Mouse (Mus musculus) hindbrain, embryonic 14.5 days (tissue): ENCODE data around the gene Mfsd2a. TPM values are rescaled to one million over a fixed set of nuclear protein-coding genes. Genes with fewer than 3 reads are reported as not detected.

Experiments used
- ATAC-seq: fragments of 200-750 bp; cut with Nextera tagmentation; 2 replicates; pipeline ENCODE4 v1.8.0; 2017; ENCODE audit warnings: moderate number of reproducible peaks, mild to moderate bottlenecking, moderate TSS enrichment, moderate library complexity; ENCODE audit not compliant: low FRiP score
- DNase-seq: peaks from one replicate; pipeline ENCODE4 v3.0.0-alpha.2; 2015; ENCODE audit warnings: low spot score
- H3K27ac ChIP-seq: fragments of 300-500 bp; sonication (generic); 2 replicates; pipeline ENCODE4 v1.5.1; 2014; ENCODE audit warnings: mild to moderate bottlenecking, moderate library complexity
- H3K27me3 ChIP-seq: fragments of 300-500 bp; sonication (generic); 2 replicates; pipeline ENCODE4 v1.6.1; 2014; ENCODE audit warnings: mild to moderate bottlenecking, low read length, mixed read lengths; ENCODE audit not compliant: control insufficient read depth, insufficient read depth
- H3K36me3 ChIP-seq: fragments of 300-500 bp; sonication (generic); replicated peaks from 2 replicates; pipeline ENCODE4 v1.6.1; 2014; ENCODE audit not compliant: control insufficient read depth, insufficient read depth
- H3K4me1 ChIP-seq: fragments of 300-500 bp; sonication (generic); replicated peaks from 2 replicates; pipeline ENCODE4 v1.6.1; 2014; ENCODE audit warnings: antibody characterized with exemption, low read length, mixed read lengths; ENCODE audit not compliant: control insufficient read depth, insufficient read depth
- H3K4me2 ChIP-seq: fragments of 300-500 bp; sonication (generic); replicated peaks from 2 replicates; pipeline ENCODE4 v1.6.1; 2014; ENCODE audit warnings: mild to moderate bottlenecking, moderate library complexity
- H3K4me3 ChIP-seq: fragments of 300-500 bp; sonication (generic); replicated peaks from 2 replicates; pipeline ENCODE4 v1.5.1; 2014; ENCODE audit warnings: mild to moderate bottlenecking, low read length
- H3K9ac ChIP-seq: fragments of 300-500 bp; sonication (generic); 2 replicates; pipeline ENCODE4 v1.6.1; 2014
- H3K9me3 ChIP-seq: fragments of 300-500 bp; sonication (generic); 2 replicates; pipeline ENCODE4 v1.6.1; 2016; ENCODE audit warnings: low read length; ENCODE audit not compliant: control insufficient read depth
- WGBS: fragments of 180-500 bp; shearing (Covaris S2); extraction: QIAGEN DNeasy Blood & Tissue Kit; methylation state at CpG from one replicate; pipeline ENCODE4 v1.1.7; 2014; 5-methylcytosine and 5-hydroxymethylcytosine counted together
- polyA plus RNA-seq: library from polyadenylated mRNA; unstranded; fragments of >200 nt; fragmentation: Nextera tagmentation; extraction: Ambion mirVana; gene quantifications from 2 replicates; pipeline ENCODE4 v1.2.1, GENCODE M21; 2014

Gene Mfsd2a
- 27.9 and 28.3 TPM in 2 replicates for polyA plus RNA-seq

GRCm38 (mm10) chr4:122961100-122961567 is at the start of gene Mfsd2a:
TSS of gene Mfsd2a (minus strand) at chr4:122961188.
- peaks cover 20% of the 10 kb centered on the region for H3K4me1 ChIP-seq
- no peaks in the 10 kb centered on the region for H3K9me3 ChIP-seq
- peak; percentile 73 for ATAC-seq
- WGBS, result under 1% methylated on average over 27 of the region's 27 CpGs
- peak within 1 kb of the TSS; percentile 100 for H3K4me2 ChIP-seq
- no peaks in the 10 kb centered on the region for H3K27me3 ChIP-seq
- H3K4me3 ChIP-seq, result peak within 1 kb of the TSS; percentile 68
- peak within 1 kb of the TSS; percentile 65 for H3K9ac ChIP-seq
- no peaks in the 10 kb centered on the region for H3K36me3 ChIP-seq
- peak; percentile 67 for DNase-seq
- peak within 1 kb of the TSS; percentile 12; the same call in 1 of the 2 replicates for H3K27ac ChIP-seq

GRCm38 (mm10) chr4:123005054-123005966 is 44.3 kb upstream of the Mfsd2a start:
- Histone ChIP-seq H3K4me2 (no peak overlapping the region), H3K4me1 (peaks cover 12% of the 10 kb centered on the region), H3K36me3 (peaks cover 28% of the 10 kb centered on the region), H3K4me3 (no peak overlapping the region), H3K27ac (no peak overlapping the region), H3K9ac (no peak overlapping the region), H3K9me3 (no peaks in the 10 kb centered on the region), H3K27me3 (no peaks in the 10 kb centered on the region)
- 49% methylated on average over 15 of the region's 15 CpGs for WGBS
- no peak for DNase-seq
- ATAC-seq, result no peak

GRCm38 (mm10) chr4:123000617-123001342 is 39.8 kb upstream of the Mfsd2a start:
- H3K27me3 ChIP-seq, result no peaks in the 10 kb centered on the region
- peak overlapping the region; percentile 89; the same call in 1 of the 2 replicates for H3K4me3 ChIP-seq
- peak overlapping the region; percentile 73 for H3K4me2 ChIP-seq
- WGBS, result 17% methylated on average over 17 of the region's 17 CpGs
- peaks cover 34% of the 10 kb centered on the region for H3K36me3 ChIP-seq
- DNase-seq (no peak), ATAC-seq (no peak)
- H3K9ac ChIP-seq, result peak overlapping the region; percentile 2; the same call in 1 of the 2 replicates
- H3K9me3 ChIP-seq, result no peaks in the 10 kb centered on the region
- peaks cover 41% of the 10 kb centered on the region for H3K4me1 ChIP-seq
- H3K27ac ChIP-seq, result peak overlapping the region; percentile 16; the same call in 1 of the 2 replicates

GRCm38 (mm10) chr4:123000130-123000529 is 39.1 kb upstream of the Mfsd2a start:
- DNase-seq (no peak), ATAC-seq (no peak)
- H3K36me3 ChIP-seq, result peaks cover 34% of the 10 kb centered on the region
- H3K9me3 ChIP-seq, result no peaks in the 10 kb centered on the region
- WGBS, result 18% methylated on average over 14 of the region's 14 CpGs
- no peaks in the 10 kb centered on the region for H3K27me3 ChIP-seq
- H3K27ac ChIP-seq, result peak overlapping the region; percentile 92
- peak overlapping the region; percentile 89 for H3K4me3 ChIP-seq
- peak overlapping the region; percentile 71 for H3K9ac ChIP-seq
- H3K4me1 ChIP-seq, result peaks cover 42% of the 10 kb centered on the region
- H3K4me2 ChIP-seq, result peak overlapping the region; percentile 73

- no peak for ATAC-seq
- H3K4me2 ChIP-seq, result peak overlapping the region; percentile 73
- H3K27me3 ChIP-seq, result no peaks in the 10 kb centered on the region
- no peaks in the 10 kb centered on the region for H3K9me3 ChIP-seq
- H3K9ac ChIP-seq, result peak overlapping the region; percentile 71
- peaks cover 34% of the 10 kb centered on the region for H3K36me3 ChIP-seq
- 6% methylated on average over 4 of the region's 4 CpGs for whole genome bisulfite sequencing
- peaks cover 45% of the 10 kb centered on the region for H3K4me1 ChIP-seq
- H3K4me3 ChIP-seq, result peak overlapping the region; percentile 89
- peak overlapping the region; percentile 92 for H3K27ac ChIP-seq
- DNase-seq, result peak; percentile 49
These were observed 38.3 kb upstream of the Mfsd2a start for GRCm38 (mm10) chr4:122999263-122999691.

- peaks cover 45% of the 10 kb centered on the region for H3K4me1 ChIP-seq
- peak overlapping the region; percentile 95 for H3K9ac ChIP-seq
- 3% methylated on average over 12 of the region's 12 CpGs for WGBS
These were observed 37.7 kb upstream of the Mfsd2a start for GRCm38 (mm10) chr4:122998537-122999262.

GRCm38 (mm10) chr4:122996618-122997381 is 35.8 kb upstream of the Mfsd2a start:
- Histone ChIP-seq H3K9me3 (no peaks in the 10 kb centered on the region), H3K4me3 (peak overlapping the region; percentile 89), H3K27ac (peak overlapping the region; percentile 91), H3K4me1 (peaks cover 45% of the 10 kb centered on the region), H3K9ac (peak overlapping the region; percentile 95), H3K4me2 (peak overlapping the region; percentile 73), H3K36me3 (peaks cover 21% of the 10 kb centered on the region), H3K27me3 (no peaks in the 10 kb centered on the region)
- peak; percentile 5; the same call in 1 of the 2 replicates for ATAC-seq
- WGBS, result 0% methylated on average over 43 of the region's 47 CpGs
- DNase-seq, result peak; percentile 56

More at GRCm38 (mm10) chr4:122998537-122999262, 37.7 kb upstream of the Mfsd2a start:
- DNase-seq (peak; percentile 80), ATAC-seq (peak; percentile 72)
- peak overlapping the region; percentile 73 for H3K4me2 ChIP-seq
- peak overlapping the region; percentile 89 for H3K4me3 ChIP-seq
- no peaks in the 10 kb centered on the region for H3K27me3 ChIP-seq
- H3K36me3 ChIP-seq, result peaks cover 34% of the 10 kb centered on the region
- no peaks in the 10 kb centered on the region for H3K9me3 ChIP-seq
- peak overlapping the region; percentile 92 for H3K27ac ChIP-seq

GRCm38 (mm10) chr4:122996221-122996617 is 35.2 kb upstream of the Mfsd2a start:
- H3K4me3 ChIP-seq, result peak overlapping the region; percentile 89
- WGBS, result under 1% methylated on average over 28 of the region's 32 CpGs
- H3K27ac ChIP-seq, result peak overlapping the region; percentile 91
- peaks cover 42% of the 10 kb centered on the region for H3K4me1 ChIP-seq
- H3K27me3 ChIP-seq, result no peaks in the 10 kb centered on the region
- no peaks in the 10 kb centered on the region for H3K9me3 ChIP-seq
- peaks cover 15% of the 10 kb centered on the region for H3K36me3 ChIP-seq
- ATAC-seq (no peak; the same call in 1 of the 2 replicates), DNase-seq (no peak)
- H3K4me2 ChIP-seq, result peak overlapping the region; percentile 73
- H3K9ac ChIP-seq, result peak overlapping the region; percentile 95
